Mouse (Mus musculus) layer of hippocampus, postnatal 14 days (tissue): ENCODE results near the gene Kcnj1. TPM values are rescaled to one million over a fixed set of nuclear protein-coding genes. Genes with fewer than 3 reads are reported as not detected.

Experiments used
- DNase-seq, 2 experiments: peaks; one replicate each; pipeline ENCODE4 v3.0.0; 2021 to 2022; ENCODE audit warnings: low spot score in 2 of 2, mixed read lengths in 1 of 2
- total RNA-seq, 2 experiments: library from RNA; stranded (reverse); gene quantifications; 2 replicates each; pipeline ENCODE4 v1.2.3; 2021

The Kcnj1 gene
- total RNA-seq, 2 experiments from 2014 or later: not detected

GRCm38 (mm10) chr9:32444453-32445201 lies 72.3 kb downstream of the Kcnj1 start:
- DNase-seq: no peak

DNA sequence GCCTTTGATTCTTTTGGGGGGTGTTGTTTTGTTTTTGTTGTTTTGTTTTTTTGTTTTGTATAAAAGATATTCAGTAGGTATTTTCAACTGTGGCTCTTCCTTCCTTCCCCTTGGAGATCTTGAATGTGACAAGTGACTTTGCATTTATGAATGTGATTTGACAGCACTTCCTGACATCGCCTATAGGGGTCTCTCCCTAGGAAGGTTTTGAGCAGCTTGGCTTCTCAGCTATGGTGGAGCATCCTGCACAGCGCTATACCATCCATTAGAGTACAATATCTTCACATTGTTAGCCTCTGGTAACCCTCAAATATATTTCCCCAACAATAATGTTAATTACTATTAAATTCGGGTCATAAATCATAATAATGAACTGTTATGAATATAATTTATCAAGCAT lies 73.5 kb downstream of the Kcnj1 start:
- DNase-seq: no peak

DNA sequence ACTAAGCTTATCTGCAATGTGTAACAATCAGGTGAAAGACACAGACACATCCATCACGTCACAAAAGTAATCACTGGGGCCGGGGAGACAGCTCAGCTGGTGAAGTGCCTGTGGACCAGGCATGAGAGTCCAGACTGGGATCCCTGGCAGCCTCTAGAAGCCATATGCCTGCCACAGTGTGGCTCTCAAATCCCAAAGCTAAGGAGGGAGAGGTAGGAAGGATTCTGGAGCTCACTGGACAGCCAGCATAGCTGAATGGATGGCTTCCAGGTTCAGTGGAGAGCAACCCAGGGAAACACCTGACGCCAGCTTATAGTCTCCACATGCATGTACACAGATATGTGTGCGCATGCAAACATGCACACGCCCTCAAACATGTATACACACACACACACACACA lies 76.5 kb downstream of the Kcnj1 start:
- no peak for DNase-seq

Other genes with a start within 250 kb of the Kcnj1 start
- gene Kcnj5, start 28.1 kb upstream of the Kcnj1 start, total RNA-seq: 1 to 10 TPM in 1 of 2 experiments, under 1 TPM in 1; 0.90 to 1.1 TPM
- 1 to 10 TPM; 6.1 to 6.7 TPM for gene Fli1, start 170.4 kb downstream of the Kcnj1 start, total RNA-seq